Mouse (Mus musculus) embryonic facial prominence, embryonic 14.5 days (tissue): ENCODE measurements around the gene Uggt1. TPM values are rescaled to one million over a fixed set of nuclear protein-coding genes. Genes with fewer than 3 reads are reported as not detected.

Source experiments
- ATAC-seq: fragments of 200-750 bp; cut with Nextera tagmentation; 2 replicates; pipeline ENCODE4 v1.8.0; 2017; ENCODE audit warnings: low read depth, moderate number of reproducible peaks, moderate TSS enrichment
- DNase-seq: peaks from one replicate; pipeline ENCODE4 v3.0.0-alpha.2; 2015; ENCODE audit warnings: low spot score
- H3K27ac ChIP-seq: fragments of 300-500 bp; sonication (generic); replicated peaks from 2 replicates; pipeline ENCODE4 v1.5.1; 2014; ENCODE audit warnings: low read depth, mild to moderate bottlenecking, low read length, moderate library complexity
- H3K27me3 ChIP-seq: fragments of 300-500 bp; sonication (generic); replicated peaks from 2 replicates; pipeline ENCODE4 v1.6.1; 2014; ENCODE audit warnings: low read length; ENCODE audit not compliant: control insufficient read depth, insufficient read depth
- H3K36me3 ChIP-seq: fragments of 300-500 bp; sonication (generic); 2 replicates; pipeline ENCODE4 v1.6.1; 2014; ENCODE audit warnings: low read length, mixed read lengths; ENCODE audit not compliant: control insufficient read depth, insufficient read depth
- H3K4me1 ChIP-seq: fragments of 300-500 bp; sonication (generic); 2 replicates; pipeline ENCODE4 v1.6.1; 2014; ENCODE audit warnings: antibody characterized with exemption, low read length; ENCODE audit not compliant: control insufficient read depth, insufficient read depth
- H3K4me2 ChIP-seq: fragments of 300-500 bp; sonication (generic); 2 replicates; pipeline ENCODE4 v1.6.1; 2014; ENCODE audit warnings: low read depth, mild to moderate bottlenecking, low read length, moderate library complexity, mixed read lengths
- H3K4me3 ChIP-seq: fragments of 300-500 bp; sonication (generic); 2 replicates; pipeline ENCODE4 v1.5.1; 2014; ENCODE audit warnings: low read depth, mild to moderate bottlenecking, low read length
- H3K9ac ChIP-seq: fragments of 300-500 bp; sonication (generic); 2 replicates; pipeline ENCODE4 v1.6.1; 2014; ENCODE audit warnings: low read depth, mild to moderate bottlenecking, low read length, moderate library complexity, mixed read lengths
- H3K9me3 ChIP-seq: fragments of 300-500 bp; sonication (generic); 2 replicates; pipeline ENCODE4 v1.6.1; 2016; ENCODE audit warnings: low read length; ENCODE audit not compliant: control insufficient read depth
- WGBS: fragments of 180-500 bp; shearing (Covaris S2); extraction: QIAGEN DNeasy Blood & Tissue Kit; methylation state at CpG from one replicate; pipeline ENCODE4 v1.1.7; 2014; 5-methylcytosine and 5-hydroxymethylcytosine counted together
- polyA plus RNA-seq: library from polyadenylated mRNA; unstranded; fragments of >200 nt; fragmentation: Nextera tagmentation; extraction: Ambion mirVana; gene quantifications from 2 replicates; pipeline ENCODE4 v1.2.1, GENCODE M21; 2014

Uggt1 gene
- polyA plus RNA-seq, 1 experiment from 2014 or later: 71.2 TPM

DNA sequence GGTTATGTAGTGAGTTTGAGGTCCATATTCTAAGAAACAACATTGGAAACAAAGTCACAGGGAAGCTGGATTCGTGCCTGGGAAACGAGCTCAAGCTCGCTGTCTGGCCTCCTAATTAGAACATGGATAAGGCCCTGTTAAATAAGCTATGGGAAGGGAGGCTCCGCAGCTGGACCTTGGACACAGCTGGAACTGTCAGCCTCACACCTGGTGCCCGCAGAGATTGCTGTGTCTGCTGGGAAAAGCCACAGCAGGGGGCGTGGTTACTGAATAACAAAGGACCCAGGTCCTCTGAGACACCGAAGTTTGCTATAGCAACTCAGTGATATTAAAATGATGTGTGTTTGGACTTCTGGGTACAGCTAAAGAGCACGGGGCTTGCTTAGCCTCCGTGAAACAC is 6.9 kb upstream of the Uggt1 start:
- no peak overlapping the region for H3K4me3 ChIP-seq
- peaks cover 21% of the 10 kb centered on the region for H3K27me3 ChIP-seq
- no peak overlapping the region for H3K27ac ChIP-seq
- H3K4me2 ChIP-seq: no peak overlapping the region
- H3K4me1 ChIP-seq: no peaks in the 10 kb centered on the region; the same call in 1 of the 2 replicates
- ATAC-seq (peak; percentile 31; the same call in 1 of the 2 replicates), DNase-seq (peak; percentile 22)
- H3K36me3 ChIP-seq: no peaks in the 10 kb centered on the region
- H3K9ac ChIP-seq: no peak overlapping the region
- WGBS: 8% methylated on average over 9 of the region's 9 CpGs
- peaks cover 4% of the 10 kb centered on the region for H3K9me3 ChIP-seq

DNA sequence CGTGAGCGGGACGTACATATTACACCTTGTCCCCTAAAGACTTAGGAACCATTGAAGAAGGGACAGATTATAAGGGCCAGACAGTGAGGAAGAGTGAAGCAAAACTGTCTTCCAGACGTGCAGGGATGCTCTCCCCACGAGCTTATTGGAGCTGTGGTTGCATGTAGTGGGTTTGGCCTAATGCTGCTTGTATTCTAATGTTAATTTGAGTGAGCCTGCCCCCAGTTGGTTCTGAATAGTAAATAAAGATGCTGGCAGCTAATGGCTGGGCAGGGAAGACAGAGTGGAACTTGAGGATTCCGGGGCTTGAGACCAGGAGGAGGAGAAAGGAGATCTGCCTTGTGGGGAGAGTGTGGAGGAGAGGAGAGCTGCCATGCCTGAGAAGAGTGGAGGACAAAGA is 2.2 kb upstream of the Uggt1 start:
- H3K4me2 ChIP-seq: no peak overlapping the region
- no peak overlapping the region for H3K27ac ChIP-seq
- no peak for ATAC-seq
- no peak for DNase-seq
- H3K4me3 ChIP-seq: no peak overlapping the region
- H3K9me3 ChIP-seq: no peaks in the 10 kb centered on the region
- H3K36me3 ChIP-seq: no peaks in the 10 kb centered on the region
- 52% methylated on average over 6 of the region's 6 CpGs for WGBS
- H3K27me3 ChIP-seq: no peaks in the 10 kb centered on the region
- peaks cover 11% of the 10 kb centered on the region for H3K4me1 ChIP-seq
- no peak overlapping the region for H3K9ac ChIP-seq

DNA sequence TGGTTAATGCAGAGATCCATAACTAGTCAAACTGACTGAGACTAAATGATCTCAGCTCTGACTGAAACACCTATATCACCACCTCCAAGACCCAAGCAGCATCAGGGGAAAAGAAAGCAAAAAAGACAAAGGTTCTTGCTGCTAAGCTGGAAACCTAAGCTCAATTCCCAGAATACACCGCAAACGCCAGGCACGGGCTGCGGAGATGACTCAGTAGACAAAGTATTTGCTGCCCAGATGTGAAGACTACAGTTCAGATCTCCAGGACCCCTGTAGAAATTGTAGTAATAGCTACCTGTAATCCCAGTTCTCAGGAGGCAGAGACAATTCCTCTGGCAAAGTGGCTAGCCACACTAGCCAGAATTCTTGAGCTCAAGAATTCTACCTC is 302 bp upstream of the Uggt1 start:
- DNase-seq (no peak), ATAC-seq (no peak)
- Histone ChIP-seq H3K4me1 (peaks cover 11% of the 10 kb centered on the region), H3K9ac (no peak overlapping the region), H3K27me3 (no peaks in the 10 kb centered on the region), H3K27ac (no peak overlapping the region), H3K4me2 (peak overlapping the region; percentile 59), H3K4me3 (peak overlapping the region; percentile 77; the same call in 1 of the 2 replicates), H3K9me3 (no peaks in the 10 kb centered on the region), H3K36me3 (no peaks in the 10 kb centered on the region)
- WGBS: 82% methylated on average over 4 of the region's 4 CpGs

DNA sequence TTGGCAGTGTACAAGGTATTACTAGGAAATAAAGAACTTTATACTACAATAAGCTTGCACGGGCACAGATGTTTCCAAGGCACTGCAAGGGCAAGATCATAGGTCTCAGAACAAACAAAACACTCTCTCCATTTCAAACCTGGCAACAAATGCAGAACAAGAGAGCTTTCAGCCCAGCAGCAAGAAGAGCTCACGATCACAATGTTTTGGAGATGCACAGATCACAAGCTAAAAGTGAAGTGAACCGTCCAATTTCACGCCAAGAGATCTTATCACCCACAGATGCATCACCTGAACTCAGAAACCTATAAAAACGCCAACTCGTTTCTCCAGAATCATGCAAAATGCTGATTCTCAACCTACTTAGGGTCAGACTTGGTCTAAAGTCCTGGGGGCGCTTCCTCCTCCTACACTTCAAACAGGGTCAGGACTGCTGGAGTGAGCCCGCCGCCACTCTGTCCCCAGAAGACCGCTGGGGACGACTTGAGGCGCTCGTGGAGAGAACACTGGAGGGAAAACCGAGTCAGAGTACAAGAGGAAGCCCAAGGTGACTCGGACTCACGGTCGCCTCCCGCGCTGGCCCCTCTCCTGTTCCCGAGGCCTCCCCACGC is 968 bp downstream of the Uggt1 start:
- ATAC-seq (peak; percentile 41), DNase-seq (no peak)
- Histone ChIP-seq H3K4me2 (peak overlapping the region; percentile 59), H3K4me1 (peaks cover 11% of the 10 kb centered on the region), H3K27ac (peak overlapping the region; percentile 79), H3K27me3 (no peaks in the 10 kb centered on the region), H3K36me3 (no peaks in the 10 kb centered on the region), H3K9me3 (no peaks in the 10 kb centered on the region), H3K9ac (peak overlapping the region; percentile 84), H3K4me3 (peak overlapping the region; percentile 77)
- 2% methylated on average over 20 of the region's 21 CpGs for WGBS

DNA sequence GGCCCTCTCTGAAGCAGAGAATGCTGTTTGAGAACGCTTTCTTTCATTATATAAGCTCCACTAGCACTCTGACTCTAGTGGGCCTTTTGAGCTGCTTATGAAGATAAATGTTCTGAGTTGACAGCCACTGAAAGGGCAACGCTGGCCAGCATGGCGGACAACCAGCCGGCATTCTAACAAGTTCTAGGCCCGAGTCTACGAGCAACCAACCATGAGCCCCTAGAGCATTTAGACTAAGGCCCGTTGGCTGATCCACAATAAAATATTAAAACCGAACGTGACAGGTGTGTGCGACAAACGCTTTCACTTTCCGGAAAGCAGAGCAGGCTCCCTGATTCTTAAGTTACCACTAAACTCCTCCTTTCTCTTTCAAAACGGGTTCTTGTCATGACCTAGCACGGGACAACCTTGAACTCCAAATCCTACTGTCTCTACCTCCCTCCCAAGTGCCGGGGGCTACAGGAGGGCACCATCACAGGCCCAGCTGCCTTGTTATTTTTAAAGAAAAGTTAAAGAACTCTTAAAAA is 2.6 kb downstream of the Uggt1 start:
- Histone ChIP-seq H3K36me3 (no peaks in the 10 kb centered on the region), H3K4me2 (no peak overlapping the region), H3K9me3 (no peaks in the 10 kb centered on the region), H3K9ac (peak overlapping the region; percentile 2; the same call in 1 of the 2 replicates), H3K27me3 (no peaks in the 10 kb centered on the region), H3K27ac (no peak overlapping the region), H3K4me3 (no peak overlapping the region), H3K4me1 (peaks cover 11% of the 10 kb centered on the region)
- DNase-seq (no peak), ATAC-seq (no peak)
- 90% methylated on average over 15 of the region's 15 CpGs for WGBS

DNA sequence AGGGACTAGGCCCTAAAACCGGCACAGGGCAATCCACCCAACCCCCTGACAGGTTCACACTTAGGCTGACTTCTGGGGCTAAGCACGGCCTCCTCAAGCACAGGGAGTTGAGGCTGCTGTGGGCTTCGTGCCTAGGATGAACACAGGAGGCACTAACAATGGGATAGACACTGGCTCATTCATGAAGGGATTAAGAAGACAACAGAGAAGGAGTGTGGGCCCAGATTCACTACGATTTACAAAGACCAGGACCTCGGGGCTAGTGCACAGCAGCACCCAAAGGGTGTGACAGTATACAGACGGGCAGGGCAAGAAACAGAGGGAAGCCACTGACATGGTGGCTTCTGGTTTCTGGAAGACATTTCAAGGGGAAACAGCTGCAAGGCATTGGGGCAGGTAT is 4.3 kb downstream of the Uggt1 start:
- 59% methylated on average over 6 of the region's 6 CpGs for WGBS
- no peaks in the 10 kb centered on the region for H3K36me3 ChIP-seq
- no peak overlapping the region for H3K4me3 ChIP-seq
- H3K27ac ChIP-seq: no peak overlapping the region
- peaks cover 11% of the 10 kb centered on the region for H3K4me1 ChIP-seq
- H3K9ac ChIP-seq: no peak overlapping the region
- ATAC-seq (no peak), DNase-seq (no peak)
- no peaks in the 10 kb centered on the region for H3K9me3 ChIP-seq
- no peak overlapping the region for H3K4me2 ChIP-seq
- no peaks in the 10 kb centered on the region for H3K27me3 ChIP-seq

DNA sequence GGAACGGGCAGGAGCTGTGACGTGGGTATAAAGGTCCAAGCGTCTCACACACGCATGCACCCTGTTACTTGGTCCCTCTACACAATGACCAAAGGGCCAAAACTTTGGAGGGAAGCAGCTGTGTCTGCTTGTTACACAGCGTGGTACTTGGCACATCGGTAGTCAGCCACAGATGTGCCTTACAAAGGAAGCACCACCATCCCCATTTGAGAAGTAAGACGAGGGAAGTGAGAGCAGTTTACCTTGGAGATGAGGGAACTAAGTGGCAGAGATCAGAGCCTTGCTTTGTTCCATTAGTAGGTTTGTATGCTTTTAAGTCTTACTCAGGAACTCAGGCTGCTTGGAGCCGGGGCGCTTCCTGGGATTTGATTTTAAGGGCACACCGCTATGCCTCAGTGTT is 5.1 kb downstream of the Uggt1 start:
- H3K9ac ChIP-seq: no peak overlapping the region
- no peak overlapping the region for H3K4me3 ChIP-seq
- no peak for DNase-seq
- WGBS: 95% methylated on average over 10 of the region's 10 CpGs
- no peak overlapping the region for H3K4me2 ChIP-seq
- no peaks in the 10 kb centered on the region for H3K27me3 ChIP-seq
- H3K27ac ChIP-seq: no peak overlapping the region
- H3K9me3 ChIP-seq: no peaks in the 10 kb centered on the region
- H3K36me3 ChIP-seq: peaks cover 4% of the 10 kb centered on the region; the same call in 1 of the 2 replicates
- peaks cover 11% of the 10 kb centered on the region for H3K4me1 ChIP-seq
- no peak for ATAC-seq

DNA sequence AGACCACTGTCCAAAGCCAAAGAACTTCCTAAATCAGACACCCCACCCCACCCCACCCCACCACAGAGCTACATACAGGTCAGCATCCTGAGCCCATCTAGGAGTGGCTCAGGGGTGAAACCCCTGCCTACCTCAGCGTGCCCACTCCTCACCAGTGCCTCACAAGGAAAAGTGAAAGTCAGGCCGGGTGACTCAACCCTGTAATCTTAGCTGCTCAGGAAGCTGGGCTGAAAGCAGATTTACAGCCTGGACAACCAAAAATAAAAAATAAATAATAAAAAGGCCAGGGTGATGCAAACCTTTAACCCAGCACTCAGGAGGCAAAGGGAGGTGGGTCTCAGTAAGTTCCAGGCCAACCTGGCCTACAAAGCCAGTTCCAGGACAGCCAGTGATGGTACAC is 8.7 kb downstream of the Uggt1 start:
- H3K4me1 ChIP-seq: no peaks in the 10 kb centered on the region
- DNase-seq (no peak), ATAC-seq (no peak)
- no peaks in the 10 kb centered on the region for H3K9me3 ChIP-seq
- WGBS: 85% methylated on average over 2 of the region's 2 CpGs
- peaks cover 19% of the 10 kb centered on the region; the same call in 1 of the 2 replicates for H3K36me3 ChIP-seq
- H3K27me3 ChIP-seq: no peaks in the 10 kb centered on the region
- H3K9ac ChIP-seq: no peak overlapping the region
- no peak overlapping the region for H3K4me2 ChIP-seq
- no peak overlapping the region for H3K4me3 ChIP-seq
- no peak overlapping the region for H3K27ac ChIP-seq

DNA sequence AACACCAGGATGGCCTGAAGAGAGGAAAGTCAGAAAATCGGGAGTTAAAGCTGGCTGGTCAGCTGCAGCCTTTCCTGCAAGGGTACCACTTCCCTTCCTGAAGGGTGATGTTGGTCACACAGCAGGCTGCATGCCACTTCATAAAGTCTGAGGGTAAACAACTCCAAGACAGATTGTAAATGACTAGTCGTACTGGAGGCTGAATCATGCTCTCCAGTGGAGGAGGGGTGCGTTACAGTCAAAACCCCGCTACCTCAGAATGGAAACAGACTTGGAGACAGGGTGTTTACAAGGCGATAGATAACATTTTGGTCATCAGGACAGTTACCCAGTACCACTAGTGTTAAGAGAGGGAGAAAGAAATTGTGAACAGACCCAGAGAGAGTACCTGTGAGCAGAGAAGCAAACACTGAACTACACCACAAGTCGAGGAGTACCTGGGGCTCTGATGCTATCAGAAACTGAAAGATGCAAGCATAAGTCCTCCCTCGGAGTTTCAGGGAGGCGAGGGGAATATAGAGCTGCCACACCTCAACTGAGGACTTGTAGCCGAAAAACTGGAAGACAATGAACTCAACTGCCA is 9.4 kb downstream of the Uggt1 start:
- Histone ChIP-seq H3K4me3 (no peak overlapping the region), H3K9me3 (no peaks in the 10 kb centered on the region), H3K4me1 (no peaks in the 10 kb centered on the region), H3K27ac (no peak overlapping the region), H3K36me3 (peaks cover 24% of the 10 kb centered on the region; the same call in 1 of the 2 replicates), H3K27me3 (no peaks in the 10 kb centered on the region), H3K4me2 (no peak overlapping the region), H3K9ac (no peak overlapping the region)
- DNase-seq: no peak
- no peak for ATAC-seq
- 83% methylated on average over 9 of the region's 9 CpGs for WGBS
